Mouse (Mus musculus) lung, adult 18-20 months (tissue): ENCODE measurements around the gene Zfp874b.
"Not testable (repeated sequence)": the region's sequence is repeated elsewhere in the genome, so short reads cannot be mapped to it uniquely, and the experiment has no call there.

ENCODE experiments used
- DNase-seq, 2 experiments: peaks; one replicate each; pipeline ENCODE4 v3.0.0; 2022; ENCODE audit warnings: mixed read lengths in 2 of 2

Zfp874b gene

DNA sequence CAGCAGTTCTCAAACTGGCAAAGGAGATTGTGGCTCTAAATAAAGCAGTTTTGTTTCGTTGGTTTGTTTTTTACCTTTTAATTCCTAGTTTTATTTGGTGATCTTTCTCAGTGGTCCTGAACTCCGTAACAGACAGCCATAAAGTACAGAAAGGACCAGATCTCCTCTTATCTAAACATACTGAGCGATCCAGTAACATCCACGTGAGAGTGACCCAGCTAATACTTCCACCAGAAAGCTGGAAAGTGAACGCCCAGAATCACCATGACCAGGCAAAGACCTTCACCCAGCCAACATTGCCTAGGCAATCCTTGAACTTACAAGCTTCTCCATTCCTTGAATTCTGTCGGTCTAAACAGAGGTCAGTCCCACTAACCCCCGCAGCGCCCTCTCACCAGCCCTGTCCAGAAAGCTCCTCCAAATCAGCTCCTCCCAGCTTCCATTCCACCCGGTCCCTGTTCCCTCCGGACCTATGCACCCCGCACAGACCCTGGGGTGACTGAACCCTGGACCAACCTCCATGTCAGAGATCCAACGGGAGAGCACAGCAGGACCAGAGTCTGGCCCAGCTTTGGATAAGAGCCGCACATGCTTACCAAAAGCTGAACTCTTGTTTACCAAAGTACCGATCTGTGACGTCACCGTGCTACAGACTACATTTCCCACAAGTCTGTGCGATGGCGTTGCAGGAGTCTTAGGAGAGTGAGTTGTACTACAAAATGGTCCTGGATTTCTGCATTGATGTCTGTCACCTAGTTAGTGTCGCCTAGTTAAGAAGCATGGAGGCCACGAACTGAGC is at the start of gene Zfp874b:
Gene Zfp874b (minus strand): TSS at position 634 of the 799 bp plus-strand sequence.
- peak; percentile 91 to 93 for DNase-seq

DNA sequence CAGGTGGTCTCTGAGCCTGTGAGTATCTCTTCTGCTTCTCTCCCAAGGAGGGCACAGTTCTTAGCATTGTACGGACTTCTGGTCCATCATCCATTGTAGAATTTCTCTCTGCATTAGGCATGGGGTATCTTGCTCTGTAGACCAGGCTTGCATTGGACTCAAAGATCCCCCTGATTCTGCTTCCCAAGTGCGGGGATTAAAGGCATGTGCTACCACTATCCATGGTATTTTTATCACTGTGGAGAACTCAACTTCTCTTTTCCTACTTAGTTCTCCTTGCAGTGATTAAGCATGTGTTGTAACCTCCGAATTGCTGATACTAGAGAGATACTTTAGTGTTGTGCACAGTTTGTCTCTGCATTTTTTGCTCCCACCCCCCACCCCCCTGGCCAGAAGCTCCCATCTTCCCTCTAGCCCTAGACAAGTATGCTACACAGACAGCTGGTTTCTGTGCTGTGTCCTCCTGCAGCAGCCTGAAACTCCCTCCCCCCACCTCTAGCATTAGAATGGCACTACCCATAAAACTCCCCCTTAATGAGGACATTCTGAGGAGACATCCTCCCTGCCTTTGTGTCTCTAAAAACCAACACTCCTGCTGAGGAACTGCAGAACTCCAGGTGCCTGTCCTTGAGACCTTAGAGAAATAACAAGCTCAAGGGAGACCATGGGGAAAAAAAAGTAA is 43.1 kb upstream of the Zfp874b start:
- no peak for DNase-seq

DNA sequence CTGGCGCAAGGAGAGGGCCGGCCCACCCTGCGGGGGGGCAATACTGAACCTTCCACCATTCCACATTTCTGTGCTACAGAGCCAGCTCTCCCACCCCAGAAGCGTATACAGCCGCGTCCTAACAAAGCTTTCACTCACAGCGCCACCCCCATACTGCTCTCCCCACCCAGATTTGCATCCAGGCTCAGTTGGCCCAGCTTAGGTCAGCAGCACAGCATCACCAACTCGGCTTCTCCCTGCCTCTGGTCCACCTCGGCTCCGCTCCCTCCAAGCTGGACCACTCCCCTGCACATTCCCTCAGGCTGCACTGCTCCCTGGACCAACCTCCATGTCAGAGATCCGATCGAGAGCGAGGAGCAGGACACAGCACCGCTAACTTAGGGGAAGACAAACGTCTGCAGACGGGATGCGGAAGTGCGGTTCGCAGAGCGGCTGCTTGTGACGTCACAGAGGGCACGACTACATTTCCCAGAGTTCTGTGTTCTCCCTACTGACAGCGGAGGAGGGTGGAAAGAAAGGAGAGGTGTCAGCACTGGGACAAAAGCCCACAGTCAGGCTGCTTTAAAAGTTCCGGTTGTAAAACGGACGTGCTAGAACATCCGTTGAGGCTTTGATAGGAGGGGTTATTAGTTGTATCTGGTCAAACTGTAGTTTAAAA is 41.8 kb upstream of the Zfp874b start, which contains the start of the genes Gm26965 and Zfp87:
Gene Gm26965 (minus strand): TSS at position 399 of the 658 bp plus-strand sequence.
Gene Zfp87 (minus strand): TSS at position 425 of the 658 bp plus-strand sequence.
- peak; percentile 95 to 96 for DNase-seq

DNA sequence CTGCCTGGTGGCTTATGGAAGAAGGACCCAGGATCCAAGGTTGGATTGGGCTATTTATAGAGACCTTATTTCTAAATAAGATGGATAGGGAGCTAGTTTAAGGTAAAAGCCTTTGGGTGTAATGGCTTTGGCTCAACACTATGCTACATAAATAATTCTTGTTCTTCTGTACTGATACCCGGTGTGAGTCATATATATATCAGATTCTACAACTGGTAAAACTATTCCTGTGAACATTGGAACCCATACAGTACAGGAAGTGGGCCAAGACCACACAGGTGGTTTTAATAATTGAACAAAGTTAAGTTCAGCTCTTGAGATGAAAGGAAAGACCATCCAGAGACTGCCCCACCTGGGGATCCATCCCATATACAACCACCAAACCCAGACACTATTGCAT is 16.9 kb upstream of the Zfp874b start:
- DNase-seq = no peak

DNA sequence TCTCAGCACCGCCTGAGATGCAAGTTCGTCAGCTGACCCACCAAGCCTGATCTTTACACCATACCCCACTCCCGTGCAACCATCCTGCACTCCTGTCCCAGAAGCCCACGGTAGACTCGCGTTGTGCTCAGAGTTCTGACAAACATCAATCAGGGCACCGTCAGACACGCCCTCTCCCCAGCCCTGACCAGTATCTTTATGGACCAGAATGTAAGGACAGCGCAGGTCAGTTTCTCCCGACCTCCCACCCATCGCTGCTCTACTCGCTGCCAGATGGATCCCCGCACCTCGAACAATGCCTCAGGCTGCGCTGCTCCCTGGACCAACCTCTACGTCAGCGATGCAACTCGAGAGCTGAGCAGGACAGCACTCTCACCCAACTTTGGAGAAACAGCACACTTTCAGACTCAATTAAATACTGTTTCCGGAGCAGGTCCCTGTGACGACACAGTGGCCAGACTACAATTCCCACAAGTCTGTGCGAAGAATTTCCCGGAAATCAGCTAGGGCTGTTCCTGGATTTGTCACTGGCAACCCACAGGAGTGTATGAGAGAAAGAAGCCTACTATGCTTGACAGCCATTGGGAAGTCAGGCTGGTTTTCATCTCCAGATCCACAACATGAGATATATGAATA is 16.1 kb upstream of the Zfp874b start, which contains the start of gene Zfp58:
Gene Zfp58 (minus strand): TSS at position 472 of the 636 bp plus-strand sequence.
- DNase-seq = peak; percentile 89 to 91

DNA sequence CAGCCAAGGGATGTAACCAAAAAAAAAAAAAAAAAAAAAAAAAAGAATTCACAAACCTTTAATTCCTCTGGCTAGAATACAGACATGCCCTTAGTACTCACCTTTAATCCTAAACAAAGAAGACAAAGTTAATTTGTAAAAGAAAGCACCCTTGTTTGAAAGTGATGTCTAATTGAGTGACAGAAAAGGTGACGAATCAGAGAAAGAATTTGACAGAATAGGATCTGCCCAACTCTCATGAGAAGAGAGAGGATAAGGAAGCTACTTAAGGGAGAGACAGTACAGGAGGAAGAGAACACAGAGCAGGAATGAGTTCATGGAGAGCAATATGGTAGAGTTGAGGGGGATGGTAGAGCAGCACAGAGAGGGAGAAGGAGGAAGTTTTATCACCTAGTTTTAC is 11.6 kb upstream of the Zfp874b start:
- no peak for DNase-seq

DNA sequence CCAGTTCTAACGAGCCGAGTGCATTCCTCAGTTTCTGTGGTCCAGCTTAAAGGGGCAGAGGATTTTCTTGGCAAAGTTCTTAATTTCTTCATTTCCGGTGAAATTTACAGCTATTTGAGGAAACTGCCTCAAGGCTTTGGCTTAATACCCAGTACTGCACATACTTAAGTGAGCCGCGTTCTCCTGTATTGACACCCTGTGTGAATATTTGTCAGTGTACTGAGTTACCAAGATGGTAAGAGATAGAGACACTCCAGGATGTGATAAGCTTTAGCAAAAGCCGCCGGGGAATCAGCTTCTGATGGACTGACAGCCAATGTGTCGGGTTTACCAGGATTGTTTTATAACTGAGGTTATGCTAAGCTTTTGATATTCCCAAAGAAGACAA is 360 bp upstream of the Zfp874b start:
- no peak for DNase-seq

DNA sequence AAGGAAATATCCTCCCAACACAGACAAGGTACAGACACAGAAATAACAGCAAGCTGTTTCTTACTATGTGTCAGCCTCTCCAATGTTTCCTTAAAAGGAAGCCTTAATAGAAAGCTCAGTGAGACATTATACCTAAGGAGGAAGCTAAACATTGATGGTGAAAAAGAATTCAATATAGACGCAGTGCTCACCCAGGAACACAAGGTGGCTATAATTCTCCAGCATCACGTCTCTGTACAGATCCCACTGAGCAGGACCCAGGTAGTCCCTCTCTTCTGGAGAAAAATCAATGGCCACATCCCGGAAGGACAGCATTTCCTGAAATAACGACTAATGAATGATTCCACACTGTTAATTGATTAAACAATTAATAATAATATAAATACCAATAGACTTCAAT is 2.5 kb downstream of the Zfp874b start:
- DNase-seq = no peak

DNA sequence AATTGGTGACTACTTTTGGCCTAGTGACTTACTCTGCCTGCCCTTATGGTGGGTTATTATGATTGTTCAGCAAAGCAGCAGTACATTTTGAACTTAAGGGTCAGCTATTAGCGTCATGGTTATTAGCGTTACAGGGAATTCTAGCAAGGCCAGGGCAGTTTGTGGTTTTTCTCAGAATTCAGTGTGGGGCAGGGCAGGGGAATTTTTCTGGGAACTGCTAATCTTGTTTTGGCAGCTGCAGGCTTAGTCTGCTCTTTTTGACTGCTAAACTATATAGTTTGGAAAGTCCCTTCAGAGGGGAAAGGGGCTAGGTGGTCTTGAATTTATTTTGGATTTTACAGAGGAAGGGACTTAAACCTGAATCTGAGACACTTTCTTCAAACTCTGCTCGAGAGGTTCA is 14.8 kb downstream of the Zfp874b start:
- no peak for DNase-seq

DNA sequence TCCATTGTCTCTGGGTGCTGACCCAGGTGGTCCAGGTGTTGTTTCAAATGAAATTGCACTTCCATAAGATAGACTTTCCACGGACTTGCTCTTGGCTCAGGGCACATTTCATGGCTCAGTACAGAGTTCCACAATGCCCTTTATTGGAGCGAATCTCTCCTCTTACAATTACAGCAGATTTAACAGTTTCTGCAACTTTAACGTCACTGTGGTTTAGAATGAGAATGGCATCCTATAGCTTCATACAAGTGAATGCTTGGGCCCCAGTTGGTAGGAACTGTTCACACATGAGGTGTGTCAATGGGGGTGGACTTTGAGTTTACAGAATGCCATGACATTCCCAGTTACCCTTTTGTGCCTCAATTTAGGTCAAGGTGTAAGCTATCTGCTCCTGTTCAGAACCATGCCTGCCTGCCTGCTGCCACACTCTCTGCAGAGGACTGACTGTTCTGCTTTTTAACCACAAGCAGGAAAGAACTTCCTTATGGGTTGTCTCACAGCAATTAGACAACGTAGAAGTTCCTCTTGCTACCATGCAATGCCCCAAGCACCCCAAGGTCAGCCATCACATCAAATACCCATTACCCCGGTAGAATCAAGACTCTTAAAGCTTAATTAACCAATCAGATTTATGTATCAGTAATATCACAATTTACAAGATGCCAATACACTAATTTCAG is 20.4 kb downstream of the Zfp874b start:
- DNase-seq = not testable (repeated sequence)

DNA sequence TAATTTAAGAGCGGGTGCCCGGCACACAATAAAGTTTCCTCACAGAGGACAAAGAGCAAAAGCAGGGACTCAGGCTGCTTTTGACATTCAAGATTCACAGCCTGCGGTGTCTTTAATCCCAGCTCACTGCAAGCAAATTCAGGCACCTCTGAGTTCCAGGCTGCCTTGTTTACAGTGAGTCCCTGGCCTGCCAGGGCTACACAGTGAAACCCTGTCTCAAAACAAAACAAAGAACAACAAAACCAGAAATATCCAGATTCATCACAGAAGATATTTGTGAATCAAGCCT is 32.1 kb downstream of the Zfp874b start:
- no peak for DNase-seq

DNA sequence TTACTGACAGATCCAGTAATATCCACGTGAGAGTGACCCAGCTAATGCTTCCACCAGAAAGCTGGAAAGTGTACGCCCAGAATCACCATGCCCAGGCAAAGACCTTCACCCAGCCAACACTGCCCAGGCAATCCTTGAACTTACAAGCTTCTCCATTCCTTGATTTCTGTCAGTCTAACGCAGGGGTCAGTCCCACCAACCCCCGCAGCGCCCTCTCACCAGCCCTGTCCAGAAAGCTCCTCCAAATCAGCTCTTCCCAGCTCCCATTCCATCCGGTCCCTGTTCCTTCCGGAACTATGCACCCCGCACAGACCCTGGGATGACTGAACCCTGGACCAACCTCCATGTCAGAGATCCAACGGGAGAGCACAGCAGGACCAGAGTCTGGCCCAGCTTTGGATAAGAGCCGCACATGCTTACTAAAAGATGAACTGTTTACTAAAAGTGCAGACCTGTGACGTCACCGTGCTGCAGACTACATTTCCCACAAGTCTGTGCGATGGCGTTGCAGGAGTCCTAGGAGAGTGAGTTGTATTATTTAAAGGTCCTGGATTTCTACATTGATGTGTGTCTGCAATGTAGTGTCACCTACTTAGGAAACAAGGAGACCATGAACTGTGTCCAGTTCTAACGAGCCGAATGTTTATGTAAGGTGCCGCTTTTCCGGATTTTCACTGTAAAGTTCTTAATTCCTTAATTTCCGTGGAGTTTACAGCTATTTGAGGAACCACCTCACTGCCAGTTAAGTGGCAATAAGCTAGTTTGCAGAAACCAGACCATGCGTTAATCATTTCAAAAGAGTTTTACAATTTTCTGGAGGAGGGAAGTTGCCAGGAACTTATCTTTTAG is 32.7 kb downstream of the Zfp874b start, which contains the start of gene Zfp874a:
Gene Zfp874a (minus strand): TSS at position 453 of the 849 bp plus-strand sequence.
- peak; percentile 94 to 95 for DNase-seq

DNA sequence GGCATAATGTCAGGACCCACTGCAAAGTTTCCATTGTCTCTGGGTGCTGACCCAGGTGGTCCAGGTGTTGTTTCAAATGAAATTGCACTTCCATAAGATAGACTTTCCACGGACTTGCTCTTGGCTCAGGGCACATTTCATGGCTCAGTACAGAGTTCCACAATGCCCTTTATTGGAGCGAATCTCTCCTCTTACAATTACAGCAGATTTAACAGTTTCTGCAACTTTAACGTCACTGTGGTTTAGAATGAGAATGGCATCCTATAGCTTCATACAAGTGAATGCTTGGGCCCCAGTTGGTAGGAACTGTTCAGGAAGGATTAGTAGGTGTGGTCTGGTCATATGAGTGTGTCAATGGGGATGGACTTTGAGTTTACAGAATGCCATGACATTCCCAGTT is 47.0 kb downstream of the Zfp874b start:
- not testable (repeated sequence) for DNase-seq

DNA sequence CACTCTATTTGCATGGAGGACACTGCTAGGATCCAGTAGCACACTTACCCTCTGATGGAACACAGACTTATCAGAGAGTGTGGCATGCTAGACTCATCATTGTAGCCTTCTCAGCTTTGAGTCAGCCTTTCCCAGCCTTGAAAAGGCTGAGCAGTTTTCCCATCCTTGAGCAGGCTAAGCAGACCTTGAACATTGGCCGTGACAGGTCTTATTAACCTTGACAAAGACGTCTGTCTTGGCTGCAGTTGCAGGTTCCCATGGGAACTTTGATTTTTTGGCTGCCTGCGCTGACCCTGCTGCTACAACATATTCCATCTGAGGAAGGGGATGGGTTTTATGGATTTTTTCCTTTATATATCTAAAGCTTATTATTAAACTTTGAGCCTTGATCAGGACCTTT is 55.9 kb downstream of the Zfp874b start:
- no peak for DNase-seq

DNA sequence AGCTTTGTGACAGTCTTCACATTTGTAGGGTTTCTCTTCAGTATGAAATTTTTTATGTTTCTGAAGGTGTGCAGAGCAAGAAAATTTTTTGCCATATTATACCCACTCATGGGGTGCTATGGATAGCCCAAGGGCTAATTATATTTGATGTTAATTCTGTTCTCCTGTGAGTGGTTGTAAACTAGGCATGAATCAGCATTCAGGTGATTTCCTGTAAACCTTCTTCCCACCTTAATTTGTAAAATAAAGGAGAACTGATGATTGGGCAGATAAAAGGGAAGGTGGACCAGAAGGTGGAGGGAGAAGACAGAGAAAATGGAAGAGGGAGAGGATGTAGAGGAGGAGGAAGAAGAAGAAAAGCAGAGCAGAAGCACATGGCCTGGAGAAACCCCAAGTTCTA is 58.4 kb downstream of the Zfp874b start:
- DNase-seq = not testable (repeated sequence)

DNA sequence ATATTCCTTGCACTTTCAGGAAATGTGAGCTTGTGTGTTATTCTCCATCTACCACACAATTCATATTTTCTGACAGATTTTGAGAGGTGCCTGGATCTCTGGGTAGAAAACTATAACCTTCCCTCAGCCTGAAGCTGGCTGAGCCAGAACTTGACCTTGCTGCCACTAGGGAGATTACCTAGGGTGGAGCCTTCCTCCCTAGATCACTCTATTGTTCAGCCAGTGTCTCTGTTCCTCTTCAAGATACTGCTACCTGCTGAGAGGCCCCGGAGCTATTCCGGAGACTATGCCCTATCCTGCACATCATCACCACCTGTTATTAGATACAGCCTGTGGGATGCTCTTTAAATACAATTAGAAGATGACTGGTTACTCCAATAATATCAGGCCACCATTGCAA is 61.5 kb downstream of the Zfp874b start:
- not testable (repeated sequence) for DNase-seq
